ENCODE assay signal across 8 mouse cellular contexts in genomic region chr14:17660329-17661099, GRCm38 (mm10). TPM values are rescaled to one million over a fixed set of nuclear protein-coding genes. Genes with fewer than 3 reads are reported as not detected.
DNase-seq lines count a peak whose midpoint lies in the region; ATAC-seq lines count a peak whose summit lies in the region.

No protein-coding gene starts in this region.

- H3K4me3 ChIP-seq in hindbrain, embryonic 15.5 days, result peak overlapping the region; percentile 53

- peak overlapping the region; percentile 98 for H3K4me2 ChIP-seq in hindbrain, embryonic 15.5 days

- H3K9me3 ChIP-seq in hindbrain, embryonic 15.5 days, result no peaks in the 10 kb centered on the region

- 0 out of 2 replicates have a peak overlapping the region, but pooled peaks have one; percentile 1 for H3K27ac ChIP-seq in hindbrain, embryonic 15.5 days (replicated peaks)

- DNase-seq in Muller cell, postnatal 12 days (ENCODE audit: inconsistent ontology term), result peak; percentile 94
- peak; percentile 80 to 85 for DNase-seq in cerebellum, postnatal 14 days
- peak; percentile 90 for DNase-seq in gastrocnemius, adult 18-20 months (ENCODE audit: low spot score)
- peak; percentile 76 to 78 for DNase-seq in layer of hippocampus, postnatal 36 days
- peak; percentile 77 for DNase-seq in lung, postnatal 14 days
- peak; percentile 86 for DNase-seq in ovary, postnatal 36 days (ENCODE audit: low spot score)
- DNase-seq in thymus, postnatal 14 days, result peak; percentile 59

- ATAC-seq in hindbrain, embryonic 15.5 days (ENCODE audit: low FRiP score, low read depth), result peak; percentile 93

- peaks cover 22% of the 10 kb centered on the region for H3K4me1 ChIP-seq in hindbrain, embryonic 15.5 days (replicated peaks)

- peak overlapping the region; percentile 45 for H3K9ac ChIP-seq in hindbrain, embryonic 15.5 days

- peaks cover 16% of the 10 kb centered on the region for H3K27me3 ChIP-seq in hindbrain, embryonic 15.5 days

- WGBS in hindbrain, embryonic 15.5 days, result under 1% methylated on average over 80 of the region's 82 CpGs

- no peaks in the 10 kb centered on the region for H3K36me3 ChIP-seq in hindbrain, embryonic 15.5 days

RNA-seq across cellular contexts. Expression of gene Thrb, which starts 0.5 kb away (rescaled TPM):
- total RNA-seq in gastrocnemius, adult 18-20 months (2021), result 10 to 100 TPM; 31.7 to 31.9 TPM
- polyA plus RNA-seq in hindbrain, embryonic 15.5 days (2015; fragmentation: Nextera tagmentation; extraction: Ambion mirVana), result 2.3 TPM in 2 replicates
- total RNA-seq in layer of hippocampus, postnatal 36 days (2021), result 10 to 100 TPM; 41.4 to 42.7 TPM

Comparison
In these comparisons a context has a peak if more than half of its experiments do, and no peak if none do; other contexts are left out.
1. Peak in every context shown above with its lines: DNase-seq, ATAC-seq, H3K4me3 ChIP-seq and H3K27ac ChIP-seq.